Mouse (Mus musculus) stomach, embryonic 14.5 days (tissue): ENCODE results near the gene Pdlim4. TPM values are rescaled to one million over a fixed set of nuclear protein-coding genes. Genes with fewer than 3 reads are reported as not detected.

ENCODE experiments used
- ATAC-seq: fragments of 200-750 bp; cut with Nextera tagmentation; 2 replicates; pipeline ENCODE4 v1.8.0; 2017; ENCODE audit warnings: low read depth, moderate TSS enrichment; ENCODE audit not compliant: insufficient number of reproducible peaks, insufficient read depth, low FRiP score
- H3K27ac ChIP-seq: fragments of 300-500 bp; sonication (generic); 2 replicates; pipeline ENCODE4 v1.5.1; 2014; ENCODE audit warnings: mild to moderate bottlenecking, low read length, moderate library complexity, mixed read lengths
- H3K27me3 ChIP-seq: fragments of 300-500 bp; sonication (generic); 2 replicates; pipeline ENCODE4 v1.6.1; 2014; ENCODE audit warnings: low read length, control low read depth, mixed read lengths; ENCODE audit not compliant: control insufficient read depth, insufficient read depth
- H3K36me3 ChIP-seq: fragments of 300-500 bp; sonication (generic); 2 replicates; pipeline ENCODE4 v1.6.1; 2014; ENCODE audit warnings: mild to moderate bottlenecking, control low read depth, low read length, moderate library complexity, mixed read lengths; ENCODE audit not compliant: control insufficient read depth, insufficient read depth
- H3K4me1 ChIP-seq: fragments of 300-500 bp; sonication (generic); 2 replicates; pipeline ENCODE4 v1.6.1; 2014; ENCODE audit warnings: low read length, control low read depth, mixed read lengths; ENCODE audit not compliant: control insufficient read depth, insufficient read depth
- H3K4me2 ChIP-seq: fragments of 300-500 bp; sonication (generic); replicated peaks from 2 replicates; pipeline ENCODE4 v1.6.1; 2014; ENCODE audit warnings: low read depth, low read length, control low read depth
- H3K4me3 ChIP-seq: fragments of 300-500 bp; sonication (generic); 2 replicates; pipeline ENCODE4 v1.5.1; 2014; ENCODE audit warnings: low read depth, low read length, control low read depth
- H3K9ac ChIP-seq: fragments of 300-500 bp; sonication (generic); replicated peaks from 2 replicates; pipeline ENCODE4 v1.6.1; 2014; ENCODE audit warnings: low read depth, mild to moderate bottlenecking, control low read depth, low read length, moderate library complexity, mixed read lengths
- H3K9me3 ChIP-seq: fragments of 300-500 bp; sonication (generic); 2 replicates; pipeline ENCODE4 v1.6.1; 2016; ENCODE audit warnings: low read depth, low read length, control low read depth; ENCODE audit not compliant: control insufficient read depth
- WGBS: fragments of 180-500 bp; shearing (Covaris S2); extraction: QIAGEN DNeasy Blood & Tissue Kit; methylation state at CpG from one replicate; pipeline ENCODE4 v1.1.7; 2014; 5-methylcytosine and 5-hydroxymethylcytosine counted together
- polyA plus RNA-seq: library from polyadenylated mRNA; unstranded; fragments of >200 nt; fragmentation: Nextera tagmentation; extraction: Ambion mirVana; gene quantifications from 2 replicates; pipeline ENCODE4 v1.2.1, GENCODE M21; 2014

Pdlim4 gene
- polyA plus RNA-seq, 1 experiment from 2014 or later = 76.7 TPM

DNA sequence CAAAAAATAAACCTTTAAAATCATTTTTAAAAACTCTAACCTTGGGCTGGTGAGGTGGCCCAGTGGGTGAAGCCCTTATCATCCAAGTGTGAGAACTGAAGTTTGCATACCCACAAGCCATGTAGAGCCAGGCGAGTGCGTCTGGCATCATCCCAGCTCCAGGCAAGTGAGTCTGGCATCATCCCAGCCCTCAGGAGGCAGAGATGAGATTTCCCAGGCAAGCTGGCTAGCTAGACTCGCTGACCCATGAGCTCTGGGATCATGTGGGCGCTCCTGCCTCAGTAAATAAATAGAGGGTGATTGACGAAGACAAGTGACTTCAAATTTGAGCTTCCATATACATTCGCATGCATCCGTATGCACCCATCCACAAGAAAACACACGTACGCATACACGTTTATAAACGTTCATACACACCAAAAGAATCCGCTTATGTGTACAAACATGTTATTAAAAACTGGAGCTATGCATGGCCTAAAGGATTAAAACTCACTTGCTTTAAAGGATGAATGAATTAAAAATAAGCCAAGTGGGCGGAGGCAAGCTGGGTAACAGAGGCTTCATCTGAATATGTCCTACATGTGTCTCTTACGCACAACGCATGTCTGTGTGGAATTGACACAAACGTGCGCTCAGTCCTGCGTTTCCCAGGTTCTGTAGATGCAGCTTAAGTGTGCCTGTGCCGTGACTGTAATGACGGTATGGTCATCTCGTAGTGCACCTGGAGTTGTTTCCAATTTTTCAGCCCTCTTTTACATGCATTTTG, 43.3 kb upstream of the Pdlim4 start:
- no peaks in the 10 kb centered on the region for H3K27me3 ChIP-seq
- H3K9ac ChIP-seq = no peak overlapping the region
- ATAC-seq = no peak
- H3K4me1 ChIP-seq = peaks cover 16% of the 10 kb centered on the region
- H3K4me2 ChIP-seq = 0 out of 2 replicates have a peak overlapping the region, but pooled peaks have one; percentile 10
- WGBS = 66% methylated on average over 21 of the region's 21 CpGs
- H3K4me3 ChIP-seq = no peak overlapping the region
- H3K27ac ChIP-seq = peak overlapping the region; percentile 57; the same call in 1 of the 2 replicates
- H3K36me3 ChIP-seq = peaks cover 6% of the 10 kb centered on the region
- H3K9me3 ChIP-seq = no peaks in the 10 kb centered on the region

DNA sequence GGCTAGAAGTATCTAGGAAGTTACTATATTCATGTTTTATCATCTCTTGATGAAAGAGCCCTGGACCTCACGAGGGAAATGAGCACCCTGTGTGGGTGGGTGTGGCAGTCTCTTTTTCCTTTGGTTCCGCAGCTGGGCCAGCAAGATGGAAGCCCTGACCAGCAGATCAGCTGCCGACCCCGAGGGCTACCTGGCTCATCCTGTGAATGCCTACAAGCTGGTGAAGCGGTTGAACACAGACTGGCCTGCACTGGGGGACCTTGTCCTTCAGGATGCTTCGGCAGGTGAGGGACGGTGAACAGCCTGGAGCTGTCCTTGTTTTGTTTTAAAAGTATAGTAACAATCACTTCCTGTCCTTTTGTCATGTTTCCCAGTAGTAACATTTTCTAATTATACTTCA, 42.5 kb upstream of the Pdlim4 start:
- Histone ChIP-seq H3K27me3 (no peaks in the 10 kb centered on the region), H3K4me3 (no peak overlapping the region), H3K9me3 (no peaks in the 10 kb centered on the region), H3K36me3 (peaks cover 3% of the 10 kb centered on the region; the same call in 1 of the 2 replicates), H3K27ac (no peak overlapping the region), H3K4me2 (no peak overlapping the region), H3K4me1 (peaks cover 16% of the 10 kb centered on the region), H3K9ac (no peak overlapping the region)
- WGBS = 84% methylated on average over 7 of the region's 7 CpGs
- no peak for ATAC-seq

DNA sequence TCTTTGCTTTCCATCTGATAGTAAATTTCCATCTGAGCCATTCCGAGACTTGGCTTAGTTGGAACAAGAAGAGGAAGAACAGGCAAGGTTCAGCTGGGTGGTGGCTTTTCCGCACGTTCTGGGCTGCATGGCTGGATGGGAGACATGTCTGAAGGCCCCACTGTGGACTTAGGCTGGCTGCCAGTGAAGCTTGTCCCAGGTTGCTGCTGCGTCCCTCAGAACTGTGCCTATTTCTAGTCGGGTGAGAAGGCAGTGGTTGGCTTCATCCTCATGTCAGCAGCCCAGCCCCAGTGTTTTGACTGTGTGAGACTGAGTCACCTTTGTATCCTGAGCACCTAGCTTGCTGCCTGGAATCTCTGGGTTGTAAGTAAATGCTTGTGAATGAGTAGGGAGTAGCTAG, 40.1 kb upstream of the Pdlim4 start:
- no peak overlapping the region for H3K4me3 ChIP-seq
- H3K27ac ChIP-seq = no peak overlapping the region
- H3K36me3 ChIP-seq = no peaks in the 10 kb centered on the region
- H3K4me1 ChIP-seq = peaks cover 14% of the 10 kb centered on the region
- ATAC-seq = no peak
- H3K4me2 ChIP-seq = no peak overlapping the region
- H3K9me3 ChIP-seq = no peaks in the 10 kb centered on the region
- H3K9ac ChIP-seq = no peak overlapping the region
- 81% methylated on average over 5 of the region's 5 CpGs for WGBS
- H3K27me3 ChIP-seq = no peaks in the 10 kb centered on the region

DNA sequence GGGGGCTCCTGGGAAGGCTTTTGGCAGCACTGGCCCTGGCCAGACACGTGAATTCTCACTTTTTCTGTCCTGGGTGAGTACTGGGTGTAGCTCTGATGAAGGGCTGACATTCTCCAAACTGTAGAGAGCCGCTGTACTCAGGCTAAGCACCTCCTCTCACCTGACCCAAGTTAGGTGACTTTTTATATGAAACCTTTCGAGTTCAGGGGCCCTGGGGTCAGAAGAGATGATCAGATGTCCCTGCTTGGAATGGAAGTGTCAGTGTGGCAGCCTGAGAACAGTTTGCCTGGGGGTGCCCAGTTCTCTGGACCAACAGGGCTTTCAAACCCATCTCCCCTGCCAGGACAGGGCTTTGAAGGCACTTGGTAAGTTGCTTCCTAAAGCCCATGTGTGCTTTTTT, 39.3 kb upstream of the Pdlim4 start:
- Histone ChIP-seq H3K4me3 (no peak overlapping the region), H3K9me3 (no peaks in the 10 kb centered on the region), H3K4me2 (no peak overlapping the region), H3K27me3 (no peaks in the 10 kb centered on the region), H3K27ac (no peak overlapping the region), H3K36me3 (no peaks in the 10 kb centered on the region), H3K4me1 (peaks cover 10% of the 10 kb centered on the region; the same call in 1 of the 2 replicates), H3K9ac (no peak overlapping the region)
- no peak for ATAC-seq
- WGBS = 71% methylated on average over 3 of the region's 3 CpGs

DNA sequence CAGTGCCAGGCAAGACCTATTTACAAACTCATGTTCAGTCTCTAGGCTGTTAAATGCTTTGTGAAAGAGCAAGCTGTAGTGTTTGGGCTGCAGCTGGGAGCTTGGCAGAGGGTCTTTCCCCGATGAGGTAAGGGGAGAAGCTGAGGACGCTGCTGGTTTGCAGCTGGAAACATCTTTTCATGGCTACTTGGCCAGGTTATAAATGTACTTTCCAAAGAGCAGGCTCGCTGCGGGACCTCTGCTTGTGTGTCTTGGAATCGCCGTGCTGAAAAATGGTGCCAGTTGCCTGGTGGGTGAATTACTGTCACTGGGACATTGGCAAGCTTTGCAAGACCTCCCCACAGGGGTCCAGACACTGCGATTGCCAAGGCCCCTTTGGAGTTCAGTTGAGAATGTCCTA, 38.4 kb upstream of the Pdlim4 start:
- 83% methylated on average over 7 of the region's 7 CpGs for WGBS
- H3K4me2 ChIP-seq = no peak overlapping the region
- H3K9me3 ChIP-seq = no peaks in the 10 kb centered on the region
- H3K36me3 ChIP-seq = no peaks in the 10 kb centered on the region
- H3K9ac ChIP-seq = no peak overlapping the region
- H3K4me3 ChIP-seq = no peak overlapping the region
- ATAC-seq = no peak
- peaks cover 9% of the 10 kb centered on the region; the same call in 1 of the 2 replicates for H3K4me1 ChIP-seq
- H3K27me3 ChIP-seq = no peaks in the 10 kb centered on the region
- H3K27ac ChIP-seq = no peak overlapping the region

DNA sequence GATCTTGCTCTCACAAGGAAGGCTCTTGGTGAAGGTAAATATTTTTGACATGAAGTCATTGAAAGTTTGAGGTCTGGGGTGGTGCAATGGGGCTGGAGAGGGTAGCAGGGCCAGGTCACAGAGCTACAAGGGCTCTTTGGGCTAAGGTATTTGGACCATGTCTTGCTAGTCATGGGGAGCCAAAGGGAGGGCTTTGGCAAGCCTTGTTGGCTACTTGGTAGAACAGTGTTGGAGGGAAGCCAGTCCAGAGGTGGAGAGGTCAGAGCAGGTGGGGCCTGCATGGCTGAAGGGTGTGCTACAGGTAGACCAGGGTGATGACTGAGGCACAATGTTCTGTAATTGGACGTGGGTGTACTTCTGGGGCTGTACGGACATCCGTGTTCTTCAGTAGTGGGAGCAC, 37.9 kb upstream of the Pdlim4 start:
- Histone ChIP-seq H3K4me2 (no peak overlapping the region), H3K36me3 (no peaks in the 10 kb centered on the region), H3K27me3 (no peaks in the 10 kb centered on the region), H3K27ac (no peak overlapping the region), H3K4me3 (no peak overlapping the region), H3K9me3 (no peaks in the 10 kb centered on the region), H3K9ac (no peak overlapping the region), H3K4me1 (peaks cover 7% of the 10 kb centered on the region; the same call in 1 of the 2 replicates)
- WGBS = 93% methylated on average over 3 of the region's 3 CpGs
- ATAC-seq = no peak

DNA sequence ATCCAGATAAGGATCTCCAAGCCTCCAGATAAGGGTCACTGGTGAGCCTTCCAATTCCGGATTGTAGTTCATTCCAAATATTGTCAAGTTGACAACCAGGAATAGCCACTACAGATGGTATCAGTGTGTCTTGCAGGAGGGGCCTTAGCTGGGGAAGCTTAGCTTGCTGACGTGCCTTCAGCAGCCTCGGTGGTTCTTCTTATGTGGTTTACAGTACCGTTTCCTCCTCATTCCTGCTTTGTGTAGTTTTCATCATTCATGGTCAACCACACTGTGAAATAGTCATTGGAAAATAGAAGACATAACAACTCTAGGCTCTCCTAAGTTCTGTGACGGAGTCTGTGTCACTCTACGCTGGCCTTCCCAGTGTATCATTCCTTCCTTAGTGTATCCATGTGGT, 36.2 kb upstream of the Pdlim4 start:
- no peak for ATAC-seq
- Histone ChIP-seq H3K4me2 (no peak overlapping the region), H3K4me3 (no peak overlapping the region), H3K27me3 (no peaks in the 10 kb centered on the region), H3K27ac (no peak overlapping the region), H3K4me1 (peaks cover 7% of the 10 kb centered on the region; the same call in 1 of the 2 replicates), H3K9ac (no peak overlapping the region), H3K9me3 (no peaks in the 10 kb centered on the region), H3K36me3 (no peaks in the 10 kb centered on the region)
- WGBS = 88% methylated on average over 6 of the region's 6 CpGs

DNA sequence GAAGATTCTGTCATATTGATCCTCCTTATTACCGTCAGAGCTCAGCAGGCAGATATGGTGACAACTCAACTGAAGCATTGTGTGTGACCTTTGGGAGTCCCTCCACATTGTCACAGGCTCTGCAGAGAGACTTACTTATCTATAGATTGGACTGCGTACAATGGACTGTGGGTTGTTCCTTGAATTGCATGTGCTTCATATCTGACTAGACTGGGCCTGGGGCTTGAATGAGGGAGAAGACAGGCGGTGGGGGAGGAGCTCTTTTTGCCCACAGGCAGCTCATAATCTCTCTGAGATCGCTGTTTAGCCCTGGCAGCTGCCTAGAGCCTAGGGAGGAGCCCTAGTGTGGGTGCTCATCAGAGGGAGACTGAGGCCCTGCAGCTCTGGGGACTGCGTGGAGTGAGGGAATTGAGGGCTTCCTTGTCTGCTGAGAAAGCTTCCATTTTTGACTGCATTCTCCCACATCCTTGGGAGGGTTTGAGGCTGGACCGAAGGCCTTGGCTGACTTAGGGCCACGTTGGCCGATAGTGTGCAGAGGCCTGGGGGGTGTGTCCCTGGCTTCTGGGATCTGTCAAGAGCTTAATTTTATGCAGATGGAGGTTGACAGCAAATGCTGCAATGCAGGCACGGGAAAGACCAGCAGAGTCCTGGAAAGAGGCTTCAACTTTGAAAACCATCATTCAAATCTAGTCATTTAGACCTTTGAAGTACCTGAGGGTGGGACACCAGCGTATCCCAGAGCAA, 34.1 kb upstream of the Pdlim4 start:
- WGBS = 60% methylated on average over 10 of the region's 10 CpGs

More for the DNA sequence above, 34.1 kb upstream of the Pdlim4 start:
- H3K4me3 ChIP-seq = no peak overlapping the region
- peaks cover 7% of the 10 kb centered on the region; the same call in 1 of the 2 replicates for H3K4me1 ChIP-seq
- no peak overlapping the region for H3K9ac ChIP-seq
- H3K9me3 ChIP-seq = no peaks in the 10 kb centered on the region
- ATAC-seq = no peak
- H3K27me3 ChIP-seq = no peaks in the 10 kb centered on the region
- no peaks in the 10 kb centered on the region for H3K36me3 ChIP-seq
- no peak overlapping the region for H3K27ac ChIP-seq
- no peak overlapping the region for H3K4me2 ChIP-seq
